Mouse (Mus musculus) midbrain, embryonic 11.5 days (tissue): Measurements from ENCODE around the gene Prss54. TPM values are rescaled to one million over a fixed set of nuclear protein-coding genes. Genes with fewer than 3 reads are reported as not detected.
"Not testable (repeated sequence)": the region's sequence is repeated elsewhere in the genome, so short reads cannot be mapped to it uniquely, and the experiment has no call there.

Experiments
- ATAC-seq: fragments of 200-750 bp; cut with Nextera tagmentation; 2 replicates; pipeline ENCODE4 v1.8.0; 2017; ENCODE audit warnings: moderate TSS enrichment, moderate library complexity; ENCODE audit not compliant: low FRiP score
- DNase-seq: peaks from one replicate; pipeline ENCODE4 v3.0.0; 2015; ENCODE audit warnings: low spot score; ENCODE audit errors: missing footprints
- H3K27ac ChIP-seq: fragments of 300-500 bp; sonication (generic); 2 replicates; pipeline ENCODE4 v1.5.1; 2014; ENCODE audit warnings: low read depth, low read length
- H3K27me3 ChIP-seq: fragments of 300-500 bp; sonication (generic); 2 replicates; pipeline ENCODE4 v1.6.1; 2014; ENCODE audit warnings: mild to moderate bottlenecking, low read length, moderate library complexity, mixed read lengths; ENCODE audit not compliant: control insufficient read depth, insufficient read depth
- H3K36me3 ChIP-seq: fragments of 300-500 bp; sonication (generic); 2 replicates; pipeline ENCODE4 v1.6.1; 2014; ENCODE audit warnings: mild to moderate bottlenecking, low read length, moderate library complexity, mixed read lengths; ENCODE audit not compliant: control insufficient read depth, insufficient read depth
- H3K4me1 ChIP-seq: fragments of 300-500 bp; sonication (generic); 2 replicates; pipeline ENCODE4 v1.6.1; 2014; ENCODE audit warnings: low read length; ENCODE audit not compliant: control insufficient read depth, insufficient read depth
- H3K4me2 ChIP-seq: fragments of 300-500 bp; sonication (generic); 2 replicates; pipeline ENCODE4 v1.6.1; 2014; ENCODE audit warnings: mild to moderate bottlenecking, moderate library complexity
- H3K4me3 ChIP-seq: fragments of 300-500 bp; sonication (generic); 2 replicates; pipeline ENCODE4 v1.5.1; 2014; ENCODE audit warnings: low read depth, low read length
- H3K9ac ChIP-seq: fragments of 300-500 bp; sonication (generic); 2 replicates; pipeline ENCODE4 v1.6.1; 2014; ENCODE audit warnings: low read length
- H3K9me3 ChIP-seq: fragments of 300-500 bp; sonication (generic); 2 replicates; pipeline ENCODE4 v1.6.1; 2016; ENCODE audit warnings: low read length; ENCODE audit not compliant: control insufficient read depth
- WGBS: fragments of 180-500 bp; shearing (Covaris S2); extraction: QIAGEN DNeasy Blood & Tissue Kit; methylation state at CpG from one replicate; pipeline ENCODE4 v1.1.7; 2014; 5-methylcytosine and 5-hydroxymethylcytosine counted together
- polyA plus RNA-seq: library from polyadenylated mRNA; unstranded; fragments of >200 nt; fragmentation: Nextera tagmentation; extraction: Ambion mirVana; gene quantifications from 2 replicates; pipeline ENCODE4 v1.2.1, GENCODE M21; 2014

Gene Prss54
- polyA plus RNA-seq: not detected in 2 replicates

DNA sequence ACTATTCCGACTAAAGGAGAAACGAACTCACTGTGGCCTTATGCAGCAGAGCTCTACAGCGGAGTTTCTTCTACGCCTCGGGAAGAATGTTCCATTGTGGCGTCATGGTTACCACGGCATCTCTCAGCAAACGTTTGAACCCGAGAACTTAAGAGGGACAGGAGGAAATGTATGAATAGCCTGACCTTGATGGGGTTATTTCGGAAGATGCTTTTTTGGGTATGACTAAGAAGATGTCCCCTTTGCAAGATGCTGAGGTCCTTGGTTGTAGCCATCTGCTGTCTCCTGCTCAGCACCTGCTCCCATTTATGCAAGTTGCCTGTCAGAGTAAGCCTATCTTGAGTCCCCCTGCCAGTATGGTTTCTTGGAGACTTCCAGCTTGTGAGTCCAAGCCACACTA lies at the start of gene Prss54:
Gene Prss54, minus strand, starts transcription at position 101 of the 400 bp plus-strand sequence.
- Histone ChIP-seq H3K4me2 (no peak within 1 kb of the TSS), H3K27me3 (no peaks in the 10 kb centered on the region), H3K36me3 (no peaks in the 10 kb centered on the region), H3K4me1 (no peaks in the 10 kb centered on the region), H3K27ac (no peak within 1 kb of the TSS), H3K4me3 (no peak within 1 kb of the TSS), H3K9ac (no peak within 1 kb of the TSS), H3K9me3 (no peaks in the 10 kb centered on the region)
- WGBS: 84% methylated on average over 10 of the region's 10 CpGs
- DNase-seq: no peak
- ATAC-seq: no peak

DNA sequence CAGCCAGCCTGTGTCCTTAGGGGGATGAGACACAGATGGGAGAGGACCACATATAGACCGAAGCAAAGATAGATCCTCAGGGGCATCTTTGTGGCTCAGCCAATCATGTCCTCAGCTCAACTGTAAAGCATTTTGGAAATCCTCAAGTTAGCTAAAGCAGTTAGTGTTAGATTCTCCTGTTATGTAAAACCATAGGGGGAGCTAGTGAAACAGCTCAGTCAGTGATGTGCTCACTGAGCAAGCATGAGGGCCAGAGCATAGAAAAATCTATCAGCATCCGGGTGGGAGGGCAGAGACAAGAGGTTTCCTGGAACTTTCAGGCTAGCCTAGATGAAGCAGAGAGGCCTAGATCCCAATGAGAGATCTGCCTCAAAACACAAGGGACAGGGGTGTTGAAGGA lies 48.7 kb upstream of the Prss54 start:
- 83% methylated on average over 2 of the region's 2 CpGs for WGBS

DNA sequence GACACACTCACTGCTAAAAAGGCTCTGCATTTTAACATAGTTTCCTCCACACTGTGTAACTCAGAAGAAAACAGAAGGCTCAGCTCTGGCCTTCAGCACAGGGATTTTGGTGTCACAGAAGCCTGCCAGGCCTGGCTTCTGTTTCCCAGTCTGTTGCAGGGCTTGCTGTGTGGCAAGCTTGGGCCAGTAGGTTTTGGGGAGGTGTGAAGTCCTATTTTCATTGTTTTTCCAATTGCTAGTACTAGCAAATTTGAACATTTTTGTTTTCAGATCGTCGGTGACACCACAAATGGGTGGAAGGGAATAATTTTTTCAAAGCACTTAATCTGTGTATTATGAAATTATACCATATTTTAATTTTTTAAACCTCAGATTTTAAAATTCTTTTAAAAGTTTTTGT lies 43.9 kb upstream of the Prss54 start:
- Histone ChIP-seq H3K9me3 (no peaks in the 10 kb centered on the region), H3K27ac (no peak overlapping the region), H3K36me3 (no peaks in the 10 kb centered on the region), H3K4me1 (no peaks in the 10 kb centered on the region), H3K27me3 (no peaks in the 10 kb centered on the region), H3K4me2 (no peak overlapping the region), H3K9ac (no peak overlapping the region), H3K4me3 (no peak overlapping the region)
- DNase-seq (no peak), ATAC-seq (no peak)
- WGBS: 88% methylated on average over 2 of the region's 2 CpGs

More for the DNA sequence above, 48.7 kb upstream of the Prss54 start:
- H3K4me1 ChIP-seq: no peaks in the 10 kb centered on the region
- H3K27ac ChIP-seq: no peak overlapping the region
- no peak overlapping the region for H3K4me2 ChIP-seq
- H3K9ac ChIP-seq: no peak overlapping the region
- DNase-seq (no peak), ATAC-seq (no peak)
- H3K36me3 ChIP-seq: no peaks in the 10 kb centered on the region
- H3K27me3 ChIP-seq: no peaks in the 10 kb centered on the region
- no peaks in the 10 kb centered on the region for H3K9me3 ChIP-seq
- H3K4me3 ChIP-seq: no peak overlapping the region

DNA sequence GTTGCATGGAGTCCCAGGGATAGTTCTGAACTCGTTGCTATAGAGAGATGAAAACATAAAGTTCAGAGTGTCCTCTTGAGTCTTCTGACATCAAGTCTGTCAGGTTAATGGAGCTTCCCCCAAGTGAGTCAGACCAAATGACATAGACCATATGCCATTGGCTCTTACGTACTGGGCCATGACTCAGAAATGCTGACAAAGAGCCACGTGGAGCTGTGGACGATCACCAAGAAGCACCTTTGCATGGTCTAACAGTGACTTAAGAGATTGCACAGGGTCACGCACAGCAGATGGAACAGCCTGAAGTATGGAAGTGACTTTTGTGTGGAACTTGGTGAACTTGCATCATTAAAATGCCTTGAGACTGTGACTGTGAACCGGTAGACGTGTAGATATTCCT lies 40.2 kb upstream of the Prss54 start:
- WGBS: 93% methylated on average over 7 of the region's 7 CpGs

DNA sequence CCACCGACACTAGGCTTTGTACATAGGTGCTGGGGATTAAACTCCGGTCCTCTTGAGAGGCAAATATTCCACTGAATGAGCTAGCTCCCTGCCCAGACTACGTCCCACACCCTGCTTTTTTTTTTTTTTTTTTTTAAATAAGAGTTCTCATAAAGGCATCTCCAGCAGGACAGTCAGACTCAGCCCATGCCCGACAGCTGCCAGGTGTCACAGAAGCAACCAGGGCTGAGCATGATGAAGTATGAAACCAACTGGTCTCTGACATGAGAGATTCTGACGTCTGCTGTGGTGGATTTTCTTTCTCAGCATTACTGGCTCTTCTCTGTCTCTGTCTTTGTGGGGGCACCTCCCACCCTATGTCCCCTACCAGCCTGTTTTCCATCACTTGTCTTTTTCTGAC lies 35.6 kb upstream of the Prss54 start:
- no peak overlapping the region for H3K9ac ChIP-seq
- no peak for DNase-seq
- H3K4me1 ChIP-seq: no peaks in the 10 kb centered on the region
- H3K36me3 ChIP-seq: no peaks in the 10 kb centered on the region
- no peak overlapping the region for H3K4me3 ChIP-seq
- H3K27me3 ChIP-seq: no peaks in the 10 kb centered on the region
- H3K4me2 ChIP-seq: no peak overlapping the region
- ATAC-seq: no peak
- WGBS: 52% methylated on average over 5 of the region's 5 CpGs
- no peaks in the 10 kb centered on the region for H3K9me3 ChIP-seq
- H3K27ac ChIP-seq: no peak overlapping the region

More for the DNA sequence above, 40.2 kb upstream of the Prss54 start:
- no peak overlapping the region for H3K4me2 ChIP-seq
- ATAC-seq (no peak), DNase-seq (no peak)
- no peak overlapping the region for H3K27ac ChIP-seq
- no peaks in the 10 kb centered on the region for H3K9me3 ChIP-seq
- H3K9ac ChIP-seq: no peak overlapping the region
- no peak overlapping the region for H3K4me3 ChIP-seq
- H3K27me3 ChIP-seq: no peaks in the 10 kb centered on the region
- H3K36me3 ChIP-seq: no peaks in the 10 kb centered on the region
- no peaks in the 10 kb centered on the region for H3K4me1 ChIP-seq

DNA sequence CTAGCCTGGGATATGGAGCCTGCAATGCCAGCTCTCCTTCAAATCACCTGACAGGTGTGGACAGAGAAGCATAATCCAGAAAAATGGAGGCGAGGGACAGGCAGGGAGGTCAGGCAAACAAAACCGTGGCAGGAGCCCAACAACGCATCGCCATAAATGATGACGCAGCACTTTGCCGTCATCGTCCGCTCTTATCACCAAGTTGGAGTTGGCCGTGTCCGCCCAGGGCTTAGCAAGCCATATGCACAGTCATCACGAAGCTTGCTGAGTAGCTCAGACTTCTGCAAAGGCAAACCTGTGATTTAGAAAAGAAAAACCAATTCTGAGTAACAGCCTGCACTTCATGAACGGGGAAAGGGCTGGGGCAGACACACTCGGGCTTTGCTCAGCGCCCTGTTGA lies 34.6 kb upstream of the Prss54 start:
- no peaks in the 10 kb centered on the region for H3K4me1 ChIP-seq
- H3K27ac ChIP-seq: no peak overlapping the region
- H3K4me2 ChIP-seq: no peak overlapping the region
- no peak for DNase-seq
- H3K27me3 ChIP-seq: no peaks in the 10 kb centered on the region
- no peaks in the 10 kb centered on the region for H3K36me3 ChIP-seq
- WGBS: 89% methylated on average over 14 of the region's 14 CpGs
- ATAC-seq: no peak
- no peaks in the 10 kb centered on the region for H3K9me3 ChIP-seq
- H3K4me3 ChIP-seq: no peak overlapping the region
- no peak overlapping the region for H3K9ac ChIP-seq

DNA sequence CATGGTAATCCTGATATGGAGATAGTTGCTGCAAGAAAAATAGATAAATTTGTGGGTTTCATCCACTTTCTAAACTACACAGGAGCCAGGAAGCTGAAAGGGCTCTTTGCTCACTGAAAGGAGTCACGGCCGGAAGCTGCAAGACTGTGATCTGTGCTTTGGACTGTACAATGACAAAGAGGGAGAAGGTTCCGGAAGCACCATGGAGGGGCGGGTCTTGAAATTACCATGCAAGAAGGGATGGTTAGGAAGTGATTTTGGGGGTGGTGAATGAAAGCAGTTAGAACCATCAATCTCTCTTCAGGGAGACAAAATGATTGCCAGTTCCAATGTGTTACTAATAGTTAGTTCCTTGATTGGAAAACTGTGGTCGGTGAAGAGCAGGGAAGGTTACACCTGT lies 33.3 kb upstream of the Prss54 start:
- no peak for DNase-seq
- no peak overlapping the region for H3K27ac ChIP-seq
- no peak for ATAC-seq
- H3K4me2 ChIP-seq: no peak overlapping the region
- H3K4me1 ChIP-seq: no peaks in the 10 kb centered on the region
- H3K36me3 ChIP-seq: no peaks in the 10 kb centered on the region
- H3K9me3 ChIP-seq: no peaks in the 10 kb centered on the region
- H3K9ac ChIP-seq: no peak overlapping the region
- 87% methylated on average over 5 of the region's 5 CpGs for WGBS
- no peaks in the 10 kb centered on the region for H3K27me3 ChIP-seq
- no peak overlapping the region for H3K4me3 ChIP-seq

DNA sequence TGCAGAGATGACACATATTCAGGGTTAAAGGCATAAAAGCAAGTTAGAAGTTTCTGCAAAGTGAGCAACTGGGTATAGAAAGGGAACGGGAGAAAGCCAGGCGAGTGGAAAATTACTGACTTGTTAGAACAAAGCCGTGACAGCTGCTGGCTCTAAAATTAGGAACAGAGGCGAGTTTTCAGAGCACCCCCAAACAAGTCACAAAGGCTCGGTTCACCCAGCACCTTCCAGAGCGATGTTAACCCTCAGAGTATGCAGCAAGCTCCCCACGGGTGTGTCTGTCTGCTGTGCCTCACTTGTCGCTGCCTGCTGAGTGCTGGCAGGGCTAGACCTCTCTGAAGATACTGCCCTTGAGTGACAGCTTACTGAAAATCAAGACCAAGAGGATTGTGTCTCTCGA lies 31.1 kb upstream of the Prss54 start:
- Histone ChIP-seq H3K9me3 (no peaks in the 10 kb centered on the region), H3K4me3 (no peak overlapping the region), H3K4me2 (no peak overlapping the region), H3K9ac (no peak overlapping the region), H3K36me3 (no peaks in the 10 kb centered on the region), H3K4me1 (no peaks in the 10 kb centered on the region), H3K27ac (no peak overlapping the region), H3K27me3 (no peaks in the 10 kb centered on the region)
- no peak for ATAC-seq
- DNase-seq: no peak
- WGBS: 68% methylated on average over 9 of the region's 9 CpGs

DNA sequence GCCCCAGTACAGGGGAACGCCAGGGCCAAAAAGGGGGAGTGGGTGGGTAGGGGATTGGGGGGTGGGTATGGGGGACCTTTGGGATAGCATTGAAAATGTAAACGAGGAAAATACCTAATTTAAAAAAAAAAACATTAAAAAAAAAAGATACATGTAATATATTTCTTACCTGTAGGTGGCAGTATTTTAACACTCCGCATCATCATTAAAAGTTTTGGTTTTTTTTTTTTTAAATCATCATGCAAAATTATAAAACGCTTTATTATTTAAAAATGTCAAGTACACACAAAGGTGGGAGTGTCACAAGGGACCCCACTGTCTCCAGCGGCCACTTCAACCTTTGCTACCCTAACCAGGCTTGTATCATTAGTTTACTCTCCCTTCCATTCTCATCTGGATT lies 30.4 kb upstream of the Prss54 start:
- H3K4me2 ChIP-seq, H3K27ac ChIP-seq, H3K27me3 ChIP-seq, H3K4me1 ChIP-seq, H3K9me3 ChIP-seq, DNase-seq, H3K4me3 ChIP-seq, H3K9ac ChIP-seq, H3K36me3 ChIP-seq, ATAC-seq: not testable (repeated sequence)
- WGBS: 30% methylated on average over 4 of the region's 5 CpGs

DNA sequence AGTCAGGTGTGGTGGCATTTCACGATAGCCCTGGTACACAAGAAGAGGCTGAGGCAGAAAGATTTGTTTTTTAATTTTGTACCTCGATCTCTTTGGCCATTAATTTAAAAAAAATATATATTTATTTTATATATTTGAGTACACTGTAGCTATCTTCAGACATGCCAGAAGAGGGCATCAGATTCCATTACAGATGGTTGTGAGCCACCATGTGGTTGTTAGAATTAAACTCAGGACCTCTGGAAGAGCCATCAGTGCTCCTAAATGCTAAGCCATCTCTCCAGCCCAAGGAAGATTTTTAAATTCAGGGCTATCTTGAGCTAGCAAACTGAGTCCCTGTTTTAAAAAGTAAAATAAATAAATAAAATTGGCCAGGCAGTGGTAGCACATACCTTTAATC lies 26.0 kb upstream of the Prss54 start:
- H3K4me1 ChIP-seq: no peaks in the 10 kb centered on the region
- H3K9ac ChIP-seq: no peak overlapping the region
- no peaks in the 10 kb centered on the region for H3K36me3 ChIP-seq
- WGBS: 77% methylated on average over 2 of the region's 2 CpGs
- no peak overlapping the region for H3K27ac ChIP-seq
- DNase-seq (no peak), ATAC-seq (no peak)
- no peaks in the 10 kb centered on the region for H3K27me3 ChIP-seq
- H3K4me2 ChIP-seq: no peak overlapping the region
- no peak overlapping the region for H3K4me3 ChIP-seq
- no peaks in the 10 kb centered on the region for H3K9me3 ChIP-seq
